Mouse (Mus musculus) large intestine, adult 2 months (tissue): ENCODE data around the gene Cdk2ap1. TPM values are rescaled to one million over a fixed set of nuclear protein-coding genes. Genes with fewer than 3 reads are reported as not detected.
"Not testable (repeated sequence)": the region's sequence is repeated elsewhere in the genome, so short reads cannot be mapped to it uniquely, and the experiment has no call there.

ENCODE experiments used
- DNase-seq: peaks from one replicate; pipeline ENCODE4 v3.0.0-alpha.2; 2012; ENCODE audit warnings: low read depth, low spot score
- WGBS: fragments of 180-500 bp; shearing (Covaris S2); methylation state at CpG from one replicate; pipeline ENCODE4 v1.1.7; 2018; 5-methylcytosine and 5-hydroxymethylcytosine counted together
- polyA plus RNA-seq: library from polyadenylated mRNA; depleted of rRNA; stranded (reverse); fragments of >200 nt; gene quantifications from 2 replicates; pipeline ENCODE4 v1.2.3, GENCODE M21; 2012; rRNA removed

Cdk2ap1 gene
- polyA plus RNA-seq: 97.9 and 118 TPM in 2 replicates

GRCm38 (mm10) chr5:124362982-124363381 lies at the start of gene Cdk2ap1:
Gene Cdk2ap1, minus strand, starts transcription at chr5:124363082.
- 92% methylated on average over 5 of the region's 5 CpGs for WGBS
- DNase-seq: not testable (repeated sequence)

GRCm38 (mm10) chr5:124412163-124412562 lies 49.3 kb upstream of the Cdk2ap1 start:
- 89% methylated on average over 5 of the region's 5 CpGs for WGBS
- no peak for DNase-seq

GRCm38 (mm10) chr5:124410808-124411207 lies 47.9 kb upstream of the Cdk2ap1 start:
- DNase-seq: no peak
- 76% methylated on average over 3 of the region's 3 CpGs for WGBS

- no peak for DNase-seq
- 83% methylated on average over 7 of the region's 7 CpGs for WGBS
Observed at GRCm38 (mm10) chr5:124393726-124394125, 30.8 kb upstream of the Cdk2ap1 start.

GRCm38 (mm10) chr5:124392412-124392811 lies 29.5 kb upstream of the Cdk2ap1 start:
- 98% methylated on average over 4 of the region's 4 CpGs for WGBS
- no peak for DNase-seq

GRCm38 (mm10) chr5:124387932-124388331 lies 25.1 kb upstream of the Cdk2ap1 start:
- 61% methylated on average over 5 of the region's 5 CpGs for WGBS
- DNase-seq: no peak

- 98% methylated on average over 1 of the region's 1 CpGs for WGBS
- no peak for DNase-seq
Observed at GRCm38 (mm10) chr5:124380121-124380520, 17.2 kb upstream of the Cdk2ap1 start.

- peak; percentile 31 for DNase-seq
- WGBS: 53% methylated on average over 4 of the region's 4 CpGs
Observed at GRCm38 (mm10) chr5:124377149-124377548, 14.3 kb upstream of the Cdk2ap1 start.

GRCm38 (mm10) chr5:124376401-124376800 lies 13.5 kb upstream of the Cdk2ap1 start:
- no peak for DNase-seq
- 94% methylated on average over 1 of the region's 1 CpGs for WGBS

- 96% methylated on average over 7 of the region's 7 CpGs for WGBS
- DNase-seq: no peak
Observed at GRCm38 (mm10) chr5:124374298-124374697, 11.4 kb upstream of the Cdk2ap1 start.

- WGBS: 65% methylated on average over 3 of the region's 3 CpGs
- DNase-seq: no peak
Observed at GRCm38 (mm10) chr5:124366721-124367120, 3.8 kb upstream of the Cdk2ap1 start.

GRCm38 (mm10) chr5:124365754-124366153 lies 2.9 kb upstream of the Cdk2ap1 start:
- DNase-seq: no peak
- 87% methylated on average over 2 of the region's 2 CpGs for WGBS

GRCm38 (mm10) chr5:124364173-124364918 lies 1.5 kb upstream of the Cdk2ap1 start:
- 86% methylated on average over 6 of the region's 6 CpGs for WGBS

GRCm38 (mm10) chr5:124359641-124360040 lies 3.2 kb downstream of the Cdk2ap1 start:
- no peak for DNase-seq
- 92% methylated on average over 2 of the region's 2 CpGs for WGBS

More at GRCm38 (mm10) chr5:124364173-124364918, 1.5 kb upstream of the Cdk2ap1 start:
- no peak for DNase-seq

GRCm38 (mm10) chr5:124356695-124357094 lies 6.2 kb downstream of the Cdk2ap1 start:
- 31% methylated on average over 3 of the region's 3 CpGs for WGBS
- DNase-seq: no peak

GRCm38 (mm10) chr5:124355425-124355959 lies 7.4 kb downstream of the Cdk2ap1 start:
- 9% methylated on average over 12 of the region's 12 CpGs for WGBS

GRCm38 (mm10) chr5:124354574-124355424 lies 8.1 kb downstream of the Cdk2ap1 start:
- WGBS: under 1% methylated on average over 40 of the region's 60 CpGs

More at GRCm38 (mm10) chr5:124355425-124355959, 7.4 kb downstream of the Cdk2ap1 start:
- DNase-seq: no peak

GRCm38 (mm10) chr5:124353726-124354547 lies 8.9 kb downstream of the Cdk2ap1 start:
- under 1% methylated on average over 97 of the region's 132 CpGs for WGBS
- no peak for DNase-seq

More at GRCm38 (mm10) chr5:124354574-124355424, 8.1 kb downstream of the Cdk2ap1 start:
- no peak for DNase-seq

- no peak for DNase-seq
- 1% methylated on average over 32 of the region's 32 CpGs for WGBS
Observed at GRCm38 (mm10) chr5:124353011-124353725, 9.7 kb downstream of the Cdk2ap1 start.
